Mouse (Mus musculus) myocyte (in vitro differentiated cells): ENCODE data around the gene Prrx1.

ENCODE experiments used
- E2F4 ChIP-seq: IDR thresholded peaks from one replicate; pipeline ENCODE4 v1.6.1; 2011; ENCODE audit warnings: mild to moderate bottlenecking, control low read depth, moderate library complexity; ENCODE audit not compliant: insufficient read depth
- POLR2AphosphoS2 ChIP-seq: IDR thresholded peaks from one replicate; pipeline ENCODE4 v1.6.1; 2011; ENCODE audit warnings: low read depth, control low read depth; ENCODE audit not compliant: insufficient read length
- TCF12 ChIP-seq: IDR thresholded peaks from one replicate; pipeline ENCODE4 v1.6.1; 2011; ENCODE audit warnings: mild to moderate bottlenecking, control low read depth; ENCODE audit not compliant: poor library complexity, insufficient read depth, severe bottlenecking
- USF1 ChIP-seq: IDR thresholded peaks from one replicate; pipeline ENCODE4 v1.6.1; 2011; ENCODE audit warnings: low read depth, mild to moderate bottlenecking, control low read depth, moderate library complexity

- TF ChIP-seq TCF12 (no peak), E2F4 (no peak), POLR2AphosphoS2 (no peak), USF1 (peak; percentile 66)
Measured at GRCm38 (mm10) chr1:163273132-163273531, 40.4 kb downstream of the Prrx1 start.
